26 mouse cellular contexts compared by ENCODE assay signal in genomic region chr2:102791641-102792040, GRCm38 (mm10).
"Had no signal": no experiment of that assay in that cellular context is flagged by ENCODE, and none has a peak within 500 bp of the region (broad histone marks: within the 10 kb centered on the region; RNA-seq: fewer than 3 reads in every experiment).

No protein-coding gene starts in this region.

- H3K27me3 ChIP-seq: kidney, embryonic 15.5 days; limb, embryonic 12.5 days; limb, embryonic 15.5 days; midbrain, embryonic 13.5 days; neural tube, embryonic 13.5 days; stomach, embryonic 15.5 days had no signal

- H3K4me2 ChIP-seq: kidney, embryonic 15.5 days; limb, embryonic 12.5 days; limb, embryonic 15.5 days; liver, embryonic 11.5 days; lung, embryonic 14.5 days; midbrain, embryonic 13.5 days; neural tube, embryonic 13.5 days; stomach, embryonic 15.5 days had no signal

- H3K36me3 ChIP-seq: kidney, embryonic 15.5 days; limb, embryonic 12.5 days; limb, embryonic 15.5 days; midbrain, embryonic 13.5 days; neural tube, embryonic 13.5 days; stomach, embryonic 15.5 days had no signal

- H3K9ac ChIP-seq: kidney, embryonic 15.5 days; limb, embryonic 12.5 days; limb, embryonic 15.5 days; liver, embryonic 14.5 days; liver, postnatal 0 days; lung, embryonic 14.5 days; midbrain, embryonic 13.5 days; neural tube, embryonic 13.5 days; stomach, embryonic 15.5 days had no signal

- H3K9me3 ChIP-seq: kidney, embryonic 15.5 days; limb, embryonic 12.5 days; limb, embryonic 15.5 days; midbrain, embryonic 13.5 days; neural tube, embryonic 13.5 days; stomach, embryonic 15.5 days had no signal

- H3K27ac ChIP-seq: kidney, embryonic 15.5 days; left cerebral cortex, adult 2 months; limb, embryonic 12.5 days; limb, embryonic 15.5 days; liver, embryonic 14.5 days; macrophage; midbrain, embryonic 13.5 days; neural tube, embryonic 13.5 days; stomach, embryonic 15.5 days had no signal

- DNase-seq: kidney, adult 11 months; kidney, adult 8-10 months; kidney, postnatal 10 days; kidney, postnatal 36 days; layer of hippocampus, postnatal 36 days; left cerebral cortex, postnatal 4 days; liver, postnatal 0 days; retina, postnatal 1 day; right cerebral cortex, postnatal 25 days; spleen, adult 18-20 months; thymus, postnatal 14 days; thymus, postnatal 4 days had no signal

- ATAC-seq: liver, postnatal 0 days; lung, postnatal 0 days; midbrain, embryonic 13.5 days; midbrain, embryonic 16.5 days had no signal

- H3K4me3 ChIP-seq: kidney, embryonic 15.5 days; left cerebral cortex, adult 2 months; limb, embryonic 12.5 days; limb, embryonic 15.5 days; midbrain, embryonic 13.5 days; myocyte; neural tube, embryonic 13.5 days; stomach, embryonic 15.5 days had no signal

- H3K4me1 ChIP-seq: kidney, embryonic 15.5 days; limb, embryonic 15.5 days; midbrain, embryonic 13.5 days; neural tube, embryonic 13.5 days; stomach, embryonic 15.5 days had no signal
